Mouse (Mus musculus) cerebellum, adult 2 months (tissue): ENCODE results near the gene Sall2.

Source experiments
- CTCF ChIP-seq: fragments of 200-500 bp; IDR thresholded peaks from 2 replicates; pipeline ENCODE4 v1.5.1; 2011; ENCODE audit warnings: low read depth, mild to moderate bottlenecking, control low read depth, low read length, moderate library complexity, borderline replicate concordance; ENCODE audit not compliant: insufficient read depth
- POLR2A ChIP-seq: fragments of 200-500 bp; IDR thresholded peaks from 2 replicates; pipeline ENCODE4 v1.6.1; 2011; ENCODE audit warnings: low read length, control low read depth, borderline replicate concordance; ENCODE audit not compliant: insufficient read depth

DNA sequence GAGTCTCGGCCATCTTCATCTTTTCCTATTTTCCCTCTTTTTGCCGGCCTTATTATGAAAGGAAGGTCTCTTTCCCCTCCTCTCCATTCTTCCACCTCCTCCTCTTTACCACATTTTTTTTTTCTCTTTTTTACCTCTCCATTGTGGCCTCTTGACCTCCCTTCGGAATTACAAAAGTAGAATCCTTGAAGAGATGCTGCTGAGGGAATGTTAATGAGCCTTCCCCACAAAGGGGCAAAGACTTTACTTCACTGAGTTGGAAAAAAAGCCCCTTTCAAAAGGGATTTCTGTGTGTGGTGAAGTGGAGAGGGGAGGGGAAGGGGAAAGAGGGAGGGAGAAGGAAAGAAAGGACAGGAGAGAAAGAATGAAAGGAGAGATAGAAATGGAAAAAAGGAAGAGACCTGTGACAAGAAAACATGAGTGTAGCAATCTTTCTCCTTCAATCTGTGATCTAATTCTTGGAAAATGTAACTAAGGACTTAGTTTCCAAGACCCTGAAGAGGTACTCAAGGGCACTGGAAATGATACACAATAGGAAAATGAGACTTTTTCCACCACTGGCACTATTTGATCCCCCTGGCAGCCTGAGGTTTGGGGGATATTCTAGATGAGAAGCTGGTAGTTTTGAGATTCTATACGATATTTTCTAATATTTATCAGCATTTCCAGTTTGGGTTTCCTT, 2.6 kb upstream of the Sall2 start:
- no peak for TF ChIP-seq CTCF
- TF ChIP-seq POLR2A = no peak
